Mouse (Mus musculus): ENCODE results near the gene Gm9903. TPM values are rescaled to one million over a fixed set of nuclear protein-coding genes. Genes with fewer than 3 reads are reported as not detected.
A peak's percentile ranks its signal among the peaks of the same experiment; 100 is the strongest.

The Gm9903 gene
- 0.12 TPM in 1 of 2 replicates, not detected in the other for polyA plus RNA-seq (2015; fragmentation: Nextera tagmentation; extraction: Ambion mirVana)

GRCm38 (mm10) chr5:33629301-33629987 lies at the start of gene Gm9903, which contains the start of gene Fam53a:
Gene Gm9903, plus strand, starts transcription at chr5:33629925.
Gene Fam53a, minus strand, starts transcription at chr5:33629635.
- no peaks in the 10 kb centered on the region for H3K36me3 ChIP-seq (ENCODE audit: control insufficient read depth, insufficient read depth)
- WGBS (ENCODE audit: insufficient replicate concordance), result under 1% methylated on average over 77 of the region's 99 CpGs
- ATAC-seq (ENCODE audit: low read depth), result peak; percentile 94

DNA sequence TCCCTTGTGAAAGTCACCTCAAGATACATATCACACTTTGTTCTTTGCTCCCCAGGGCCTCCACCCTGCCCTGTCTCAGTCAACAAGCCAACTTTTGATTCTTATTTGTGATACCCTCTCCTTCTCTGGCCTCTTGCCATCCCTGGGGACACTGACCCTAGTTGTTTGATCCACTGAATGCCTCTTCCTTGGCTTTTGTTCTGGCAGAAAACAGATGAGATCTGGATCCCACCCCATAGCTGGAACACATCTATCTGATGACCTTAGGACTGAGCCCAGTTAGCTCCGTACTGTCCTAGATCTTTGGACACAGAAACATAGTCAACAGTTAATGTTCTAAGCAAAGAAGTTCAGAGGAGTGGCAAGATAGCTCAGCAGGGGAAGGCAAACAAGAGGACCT lies 49.4 kb upstream of the Gm9903 start:
- no peaks in the 10 kb centered on the region for H3K27me3 ChIP-seq (ENCODE audit: control insufficient read depth, insufficient read depth, low read depth, low read length)
- WGBS (ENCODE audit: insufficient replicate concordance), result 42% methylated on average over 1 of the region's 1 CpGs
- no peak overlapping the region for H3K4me3 ChIP-seq (ENCODE audit: low read depth, low read length)
- H3K4me2 ChIP-seq (ENCODE audit: low read depth, low read length), result no peak overlapping the region
- H3K9me3 ChIP-seq (replicated peaks; ENCODE audit: control insufficient read depth, low read length), result no peaks in the 10 kb centered on the region
- no peak for ATAC-seq (ENCODE audit: low read depth)
- no peak overlapping the region for H3K27ac ChIP-seq (ENCODE audit: low read length)
- H3K36me3 ChIP-seq (ENCODE audit: control insufficient read depth, insufficient read depth), result no peaks in the 10 kb centered on the region
- no peak overlapping the region for H3K9ac ChIP-seq (ENCODE audit: low read depth, low read length)
- H3K4me1 ChIP-seq (ENCODE audit: control insufficient read depth, low read depth, low read length), result no peaks in the 10 kb centered on the region

More at GRCm38 (mm10) chr5:33629301-33629987, at the start of gene Gm9903, which contains the start of gene Fam53a:
- Histone ChIP-seq H3K4me3 (ENCODE audit: low read depth, low read length) (peak within 1 kb of the TSS; percentile 83), H3K27ac (ENCODE audit: low read length) (peak within 1 kb of the TSS; percentile 85), H3K4me1 (ENCODE audit: control insufficient read depth, low read depth, low read length) (peaks cover 22% of the 10 kb centered on the region), H3K27me3 (ENCODE audit: control insufficient read depth, insufficient read depth, low read depth, low read length) (no peaks in the 10 kb centered on the region), H3K9ac (ENCODE audit: low read depth, low read length) (peak within 1 kb of the TSS; percentile 79), H3K4me2 (ENCODE audit: low read depth, low read length) (peak within 1 kb of the TSS; percentile 99), H3K9me3 (replicated peaks; ENCODE audit: control insufficient read depth, low read length) (no peaks in the 10 kb centered on the region)

DNA sequence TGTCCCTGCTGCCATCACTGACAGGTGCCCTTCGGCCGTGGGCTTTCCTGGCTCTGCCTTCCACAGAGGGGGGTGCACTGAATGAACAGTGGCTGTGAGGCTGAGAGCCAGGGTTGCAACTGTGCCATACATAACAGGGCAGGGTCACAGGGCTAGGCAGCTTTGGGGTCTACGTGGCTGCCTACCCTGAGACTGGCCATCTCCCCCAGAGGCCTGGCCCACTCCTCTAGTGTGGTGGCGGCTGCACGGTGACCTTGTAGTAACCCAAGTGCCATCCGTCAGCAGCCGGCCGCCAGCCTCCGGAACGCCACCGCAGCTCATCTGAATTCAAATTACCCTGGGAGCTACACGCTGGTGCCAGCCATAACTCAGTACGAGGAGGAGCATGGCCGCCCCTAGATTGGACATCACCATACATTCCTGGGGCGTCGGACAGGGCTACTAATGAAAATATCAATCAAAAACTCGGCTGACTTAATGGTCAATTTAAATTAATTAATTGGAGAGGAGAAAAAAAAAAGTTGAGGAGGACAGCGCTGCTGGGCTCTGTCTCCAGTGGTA lies 42.1 kb upstream of the Gm9903 start:
- no peak overlapping the region for H3K4me3 ChIP-seq (ENCODE audit: low read depth, low read length)
- no peak overlapping the region for H3K27ac ChIP-seq (ENCODE audit: low read length)
- no peak for ATAC-seq (ENCODE audit: low read depth)
- 71% methylated on average over 18 of the region's 18 CpGs for WGBS (ENCODE audit: insufficient replicate concordance)
- no peaks in the 10 kb centered on the region for H3K9me3 ChIP-seq (replicated peaks; ENCODE audit: control insufficient read depth, low read length)
- no peak overlapping the region for H3K9ac ChIP-seq (ENCODE audit: low read depth, low read length)
- no peaks in the 10 kb centered on the region for H3K36me3 ChIP-seq (ENCODE audit: control insufficient read depth, insufficient read depth)
- H3K27me3 ChIP-seq (ENCODE audit: control insufficient read depth, insufficient read depth, low read depth, low read length), result peaks cover 2% of the 10 kb centered on the region; the same call in 1 of the 2 replicates
- H3K4me2 ChIP-seq (ENCODE audit: low read depth, low read length), result no peak overlapping the region
- H3K4me1 ChIP-seq (ENCODE audit: control insufficient read depth, low read depth, low read length), result no peaks in the 10 kb centered on the region

DNA sequence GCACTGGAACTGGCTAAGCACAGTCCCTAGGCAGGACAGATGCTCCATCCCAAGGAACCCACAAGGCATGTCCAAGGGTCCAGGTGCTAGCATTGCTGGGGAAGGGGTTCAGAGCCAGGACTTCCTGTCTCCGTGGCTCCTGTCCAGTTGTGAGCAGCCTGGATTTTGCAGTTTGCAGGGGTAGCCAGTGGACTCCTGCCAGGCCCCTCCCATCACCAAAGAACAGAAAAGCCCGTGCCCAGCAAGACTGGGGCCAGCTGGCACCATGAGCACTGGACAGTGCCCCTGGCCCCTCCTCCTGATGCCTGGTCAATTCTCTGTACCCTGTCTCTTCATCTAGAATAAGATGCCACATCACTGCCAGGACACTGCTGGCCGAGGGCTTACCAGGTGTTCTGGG lies 41.7 kb upstream of the Gm9903 start:
- ATAC-seq (ENCODE audit: low read depth), result no peak

DNA sequence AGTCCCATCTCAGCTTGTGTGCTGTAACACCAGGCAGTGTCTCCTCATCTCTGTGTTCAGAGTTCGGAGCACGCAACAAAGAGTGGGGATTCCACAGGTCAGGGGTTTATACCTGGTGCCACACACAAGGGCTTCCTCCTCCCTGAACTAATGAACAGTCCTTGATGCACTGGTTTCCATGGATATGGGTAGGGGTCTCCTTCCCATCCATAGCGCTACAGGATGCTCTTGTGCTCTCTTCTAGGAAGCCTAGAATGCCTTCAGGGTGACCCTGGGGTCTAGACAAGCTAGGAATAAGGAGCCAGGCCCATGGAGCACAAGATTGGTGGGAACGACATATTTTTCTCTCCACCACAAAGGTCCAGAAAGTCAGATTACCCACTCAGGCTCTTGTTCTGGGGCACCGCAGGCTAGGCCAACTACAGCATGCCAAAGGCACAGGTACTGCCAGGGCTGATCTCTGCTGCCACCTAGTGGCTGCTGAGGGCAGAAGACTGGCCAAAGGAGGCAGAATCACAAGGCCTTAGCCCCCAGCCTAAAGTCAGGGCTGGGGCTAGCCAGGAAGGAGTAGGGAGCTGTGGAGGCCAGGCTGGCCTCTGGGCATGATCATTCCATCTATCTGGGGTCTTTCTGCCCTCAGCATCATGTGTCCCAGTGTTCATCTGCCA lies 40.4 kb upstream of the Gm9903 start:
- Histone ChIP-seq H3K9ac (ENCODE audit: low read depth, low read length) (no peak overlapping the region), H3K9me3 (replicated peaks; ENCODE audit: control insufficient read depth, low read length) (no peaks in the 10 kb centered on the region), H3K4me1 (ENCODE audit: control insufficient read depth, low read depth, low read length) (no peaks in the 10 kb centered on the region), H3K4me2 (ENCODE audit: low read depth, low read length) (no peak overlapping the region), H3K36me3 (ENCODE audit: control insufficient read depth, insufficient read depth) (no peaks in the 10 kb centered on the region), H3K4me3 (ENCODE audit: low read depth, low read length) (no peak overlapping the region), H3K27me3 (ENCODE audit: control insufficient read depth, insufficient read depth, low read depth, low read length) (peaks cover 2% of the 10 kb centered on the region; the same call in 1 of the 2 replicates), H3K27ac (ENCODE audit: low read length) (no peak overlapping the region)
- ATAC-seq (ENCODE audit: low read depth), result no peak
- WGBS (ENCODE audit: insufficient replicate concordance), result 63% methylated on average over 5 of the region's 5 CpGs

More for the DNA sequence above, 41.7 kb upstream of the Gm9903 start:
- Histone ChIP-seq H3K4me3 (ENCODE audit: low read depth, low read length) (no peak overlapping the region), H3K9ac (ENCODE audit: low read depth, low read length) (no peak overlapping the region), H3K9me3 (replicated peaks; ENCODE audit: control insufficient read depth, low read length) (no peaks in the 10 kb centered on the region), H3K4me2 (ENCODE audit: low read depth, low read length) (no peak overlapping the region), H3K27ac (ENCODE audit: low read length) (no peak overlapping the region), H3K27me3 (ENCODE audit: control insufficient read depth, insufficient read depth, low read depth, low read length) (peaks cover 2% of the 10 kb centered on the region; the same call in 1 of the 2 replicates), H3K36me3 (ENCODE audit: control insufficient read depth, insufficient read depth) (no peaks in the 10 kb centered on the region), H3K4me1 (ENCODE audit: control insufficient read depth, low read depth, low read length) (no peaks in the 10 kb centered on the region)
- 63% methylated on average over 3 of the region's 3 CpGs for whole genome bisulfite sequencing (ENCODE audit: insufficient replicate concordance)

- Histone ChIP-seq H3K36me3 (ENCODE audit: control insufficient read depth, insufficient read depth) (no peaks in the 10 kb centered on the region), H3K9ac (ENCODE audit: low read depth, low read length) (no peak overlapping the region), H3K4me1 (ENCODE audit: control insufficient read depth, low read depth, low read length) (no peaks in the 10 kb centered on the region), H3K4me2 (ENCODE audit: low read depth, low read length) (no peak overlapping the region), H3K4me3 (ENCODE audit: low read depth, low read length) (no peak overlapping the region), H3K27me3 (ENCODE audit: control insufficient read depth, insufficient read depth, low read depth, low read length) (peaks cover under 1% of the 10 kb centered on the region; the same call in 1 of the 2 replicates), H3K27ac (ENCODE audit: low read length) (no peak overlapping the region), H3K9me3 (replicated peaks; ENCODE audit: control insufficient read depth, low read length) (no peaks in the 10 kb centered on the region)
- ATAC-seq (ENCODE audit: low read depth), result no peak
- 23% methylated on average over 2 of the region's 2 CpGs for WGBS (ENCODE audit: insufficient replicate concordance)
These were observed 36.1 kb upstream of the Gm9903 start for GRCm38 (mm10) chr5:33593620-33594019.

DNA sequence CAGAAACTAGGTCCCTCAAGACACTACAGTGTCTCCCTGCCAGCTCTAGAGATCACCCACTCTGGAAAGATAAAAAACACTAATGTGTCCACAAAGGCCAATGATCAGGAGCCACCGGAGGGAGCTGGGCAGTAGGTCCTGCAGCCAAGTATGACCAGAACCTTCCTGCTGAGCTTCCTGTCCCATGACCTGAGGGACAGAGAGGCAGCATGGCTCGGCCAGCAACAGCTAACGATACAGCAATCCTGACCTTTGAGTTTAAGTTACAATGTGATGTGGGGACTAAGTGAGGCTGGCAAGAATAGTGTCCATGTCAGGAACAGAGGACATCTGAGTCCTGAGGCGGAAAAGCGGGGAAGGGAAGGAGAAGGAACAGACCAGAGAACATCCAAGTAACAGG lies 24.4 kb upstream of the Gm9903 start:
- Histone ChIP-seq H3K4me1 (ENCODE audit: control insufficient read depth, low read depth, low read length) (no peaks in the 10 kb centered on the region), H3K27ac (ENCODE audit: low read length) (no peak overlapping the region), H3K9me3 (replicated peaks; ENCODE audit: control insufficient read depth, low read length) (no peaks in the 10 kb centered on the region), H3K36me3 (ENCODE audit: control insufficient read depth, insufficient read depth) (no peaks in the 10 kb centered on the region), H3K4me3 (ENCODE audit: low read depth, low read length) (no peak overlapping the region), H3K4me2 (ENCODE audit: low read depth, low read length) (no peak overlapping the region), H3K9ac (ENCODE audit: low read depth, low read length) (no peak overlapping the region), H3K27me3 (ENCODE audit: control insufficient read depth, insufficient read depth, low read depth, low read length) (no peaks in the 10 kb centered on the region)
- 74% methylated on average over 5 of the region's 5 CpGs for WGBS (ENCODE audit: insufficient replicate concordance)
- ATAC-seq (ENCODE audit: low read depth), result no peak

GRCm38 (mm10) chr5:33606631-33607030 lies 23.1 kb upstream of the Gm9903 start:
- H3K9me3 ChIP-seq (replicated peaks; ENCODE audit: control insufficient read depth, low read length), result no peaks in the 10 kb centered on the region
- 71% methylated on average over 7 of the region's 7 CpGs for WGBS (ENCODE audit: insufficient replicate concordance)
- H3K27ac ChIP-seq (ENCODE audit: low read length), result no peak overlapping the region
- no peak overlapping the region for H3K9ac ChIP-seq (ENCODE audit: low read depth, low read length)
- no peaks in the 10 kb centered on the region for H3K36me3 ChIP-seq (ENCODE audit: control insufficient read depth, insufficient read depth)
- no peak for ATAC-seq (ENCODE audit: low read depth)
- no peak overlapping the region for H3K4me2 ChIP-seq (ENCODE audit: low read depth, low read length)
- H3K4me3 ChIP-seq (ENCODE audit: low read depth, low read length), result no peak overlapping the region
- H3K4me1 ChIP-seq (ENCODE audit: control insufficient read depth, low read depth, low read length), result no peaks in the 10 kb centered on the region
- H3K27me3 ChIP-seq (ENCODE audit: control insufficient read depth, insufficient read depth, low read depth, low read length), result no peaks in the 10 kb centered on the region

- Histone ChIP-seq H3K4me1 (ENCODE audit: control insufficient read depth, low read depth, low read length) (no peaks in the 10 kb centered on the region), H3K27ac (ENCODE audit: low read length) (no peak overlapping the region), H3K4me3 (ENCODE audit: low read depth, low read length) (no peak overlapping the region), H3K27me3 (ENCODE audit: control insufficient read depth, insufficient read depth, low read depth, low read length) (no peaks in the 10 kb centered on the region), H3K9ac (ENCODE audit: low read depth, low read length) (no peak overlapping the region), H3K4me2 (ENCODE audit: low read depth, low read length) (no peak overlapping the region), H3K9me3 (replicated peaks; ENCODE audit: control insufficient read depth, low read length) (no peaks in the 10 kb centered on the region), H3K36me3 (ENCODE audit: control insufficient read depth, insufficient read depth) (no peaks in the 10 kb centered on the region)
- no peak for ATAC-seq (ENCODE audit: low read depth)
- WGBS (ENCODE audit: insufficient replicate concordance), result 86% methylated on average over 15 of the region's 15 CpGs
These were observed 22.3 kb upstream of the Gm9903 start for GRCm38 (mm10) chr5:33607434-33607833.
